Mouse (Mus musculus) lung, postnatal 0 days (tissue): ENCODE measurements at regions not wholly inside any gene's neighbourhood (a gene's known extent, or its start where the extent isn't known, plus 50 kb on each side); places are given as distances from the start of the nearest gene placed in this dataset.

Experiments
- CTCF ChIP-seq: IDR thresholded peaks from 2 replicates; pipeline ENCODE4 v1.5.1; 2016; ENCODE audit warnings: antibody characterized with exemption, mild to moderate bottlenecking
- EP300 ChIP-seq: IDR thresholded peaks from 2 replicates; pipeline ENCODE4 v1.6.1; 2016; ENCODE audit warnings: antibody characterized with exemption, mild to moderate bottlenecking, control low read depth

- no peak for TF ChIP-seq EP300
- no peak for TF ChIP-seq CTCF
Measured at GRCm38 (mm10) chr8:109320955-109321354, 172.9 kb upstream of the Pmfbp1 start.
